Mouse (Mus musculus) intestine, embryonic 14.5 days (tissue): ENCODE measurements around the gene Olfr876. TPM values are rescaled to one million over a fixed set of nuclear protein-coding genes. Genes with fewer than 3 reads are reported as not detected.

Experiments used
- ATAC-seq: fragments of 200-750 bp; cut with Nextera tagmentation; replicated peaks from 2 replicates; pipeline ENCODE4 v1.8.0; 2017; ENCODE audit warnings: low read depth, moderate number of reproducible peaks, moderate TSS enrichment, moderate library complexity; ENCODE audit not compliant: low FRiP score, low TSS enrichment
- DNase-seq: peaks from one replicate; pipeline ENCODE4 v3.0.0-alpha.2; 2018; ENCODE audit warnings: low spot score
- H3K27ac ChIP-seq: fragments of 300-500 bp; sonication (generic); 2 replicates; pipeline ENCODE4 v1.5.1; 2014; ENCODE audit warnings: low read depth, mild to moderate bottlenecking, control low read depth
- H3K27me3 ChIP-seq: fragments of 300-500 bp; sonication (generic); replicated peaks from 2 replicates; pipeline ENCODE4 v1.6.1; 2014; ENCODE audit warnings: low read length, control low read depth; ENCODE audit not compliant: control insufficient read depth, insufficient read depth
- H3K36me3 ChIP-seq: fragments of 300-500 bp; sonication (generic); 2 replicates; pipeline ENCODE4 v1.6.1; 2014; ENCODE audit warnings: low read length, control low read depth; ENCODE audit not compliant: control insufficient read depth, insufficient read depth
- H3K4me1 ChIP-seq: fragments of 300-500 bp; sonication (generic); replicated peaks from 2 replicates; pipeline ENCODE4 v1.6.1; 2014; ENCODE audit warnings: low read length, control low read depth, mixed read lengths; ENCODE audit not compliant: control insufficient read depth, insufficient read depth
- H3K4me2 ChIP-seq: fragments of 300-500 bp; sonication (generic); 2 replicates; pipeline ENCODE4 v1.6.1; 2014; ENCODE audit warnings: low read length
- H3K4me3 ChIP-seq: fragments of 300-500 bp; sonication (generic); 2 replicates; pipeline ENCODE4 v1.5.1; 2014; ENCODE audit warnings: low read depth, low read length, control low read depth, mixed read lengths
- H3K9ac ChIP-seq: fragments of 300-500 bp; sonication (generic); 2 replicates; pipeline ENCODE4 v1.6.1; 2014; ENCODE audit warnings: mild to moderate bottlenecking, low read length
- H3K9me3 ChIP-seq: fragments of 300-500 bp; sonication (generic); 2 replicates; pipeline ENCODE4 v1.6.1; 2016; ENCODE audit warnings: low read length, control low read depth; ENCODE audit not compliant: control insufficient read depth
- WGBS: fragments of 180-500 bp; shearing (Covaris S2); extraction: QIAGEN DNeasy Blood & Tissue Kit; methylation state at CpG from one replicate; pipeline ENCODE4 v1.1.7; 2014; 5-methylcytosine and 5-hydroxymethylcytosine counted together
- polyA plus RNA-seq: library from polyadenylated mRNA; unstranded; fragments of >200 nt; fragmentation: Nextera tagmentation; extraction: Ambion mirVana; gene quantifications from 2 replicates; pipeline ENCODE4 v1.2.1, GENCODE M21; 2014

Gene Olfr876
- polyA plus RNA-seq, 1 experiment from 2014 or later, result not detected

DNA sequence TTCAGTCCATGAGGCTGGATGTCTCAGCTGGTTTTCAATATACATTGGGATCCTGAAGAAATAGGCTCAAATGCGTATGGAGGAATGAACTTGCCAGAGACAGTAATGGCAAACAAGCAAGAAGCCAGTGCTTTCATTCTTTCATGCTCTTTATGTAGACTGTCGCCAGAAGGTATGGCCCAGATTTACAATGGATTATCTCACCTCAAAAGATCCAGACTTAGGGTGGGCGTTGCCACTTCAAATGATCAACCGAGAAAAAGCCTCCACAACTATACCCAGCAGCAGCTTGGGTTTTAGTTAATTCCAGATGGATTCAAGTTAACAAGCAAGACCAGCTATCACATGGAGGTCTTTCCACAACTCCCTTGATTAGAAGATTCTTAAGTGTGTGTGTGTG, 776 bp upstream of the Olfr876 start:
- Histone ChIP-seq H3K4me3 (no peak overlapping the region), H3K9ac (no peak overlapping the region), H3K36me3 (no peaks in the 10 kb centered on the region), H3K4me1 (no peaks in the 10 kb centered on the region), H3K27me3 (no peaks in the 10 kb centered on the region), H3K27ac (no peak overlapping the region), H3K4me2 (no peak overlapping the region), H3K9me3 (no peaks in the 10 kb centered on the region)
- WGBS, result 82% methylated on average over 4 of the region's 4 CpGs
- ATAC-seq (no peak), DNase-seq (no peak)

DNA sequence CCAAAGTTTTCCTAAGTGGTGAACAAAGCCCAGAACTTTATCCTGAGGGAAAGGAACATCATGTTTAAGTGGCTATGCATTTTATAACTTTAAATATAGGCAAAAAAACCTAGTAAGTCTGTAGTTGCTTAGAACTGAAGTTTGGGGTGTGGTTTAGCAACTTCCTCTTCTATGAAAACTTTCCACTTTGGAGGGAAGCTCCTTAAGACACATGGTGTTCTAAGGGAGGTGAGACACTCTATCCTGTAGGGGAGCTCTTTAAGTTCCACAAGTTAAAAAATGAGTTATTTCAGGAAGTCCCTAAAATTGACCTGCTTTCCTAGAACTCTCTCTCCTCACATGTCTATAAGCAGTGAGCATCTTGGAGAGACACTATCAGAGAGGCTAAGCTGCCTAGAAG, 4.4 kb downstream of the Olfr876 start:
- no peaks in the 10 kb centered on the region for H3K36me3 ChIP-seq
- H3K27me3 ChIP-seq, result no peaks in the 10 kb centered on the region
- H3K27ac ChIP-seq, result no peak overlapping the region
- no peak overlapping the region for H3K4me3 ChIP-seq
- ATAC-seq (no peak), DNase-seq (no peak)
- H3K9ac ChIP-seq, result no peak overlapping the region
- no peaks in the 10 kb centered on the region for H3K4me1 ChIP-seq
- H3K9me3 ChIP-seq, result no peaks in the 10 kb centered on the region
- H3K4me2 ChIP-seq, result no peak overlapping the region

- Histone ChIP-seq H3K4me3 (no peak overlapping the region), H3K36me3 (no peaks in the 10 kb centered on the region), H3K4me1 (no peaks in the 10 kb centered on the region), H3K4me2 (no peak overlapping the region), H3K9ac (no peak overlapping the region), H3K27me3 (no peaks in the 10 kb centered on the region), H3K9me3 (no peaks in the 10 kb centered on the region), H3K27ac (no peak overlapping the region)
- WGBS, result 89% methylated on average over 3 of the region's 3 CpGs
- ATAC-seq (no peak), DNase-seq (no peak)
Measured at GRCm38 (mm10) chr9:37808456-37808855, 5.6 kb downstream of the Olfr876 start.

DNA sequence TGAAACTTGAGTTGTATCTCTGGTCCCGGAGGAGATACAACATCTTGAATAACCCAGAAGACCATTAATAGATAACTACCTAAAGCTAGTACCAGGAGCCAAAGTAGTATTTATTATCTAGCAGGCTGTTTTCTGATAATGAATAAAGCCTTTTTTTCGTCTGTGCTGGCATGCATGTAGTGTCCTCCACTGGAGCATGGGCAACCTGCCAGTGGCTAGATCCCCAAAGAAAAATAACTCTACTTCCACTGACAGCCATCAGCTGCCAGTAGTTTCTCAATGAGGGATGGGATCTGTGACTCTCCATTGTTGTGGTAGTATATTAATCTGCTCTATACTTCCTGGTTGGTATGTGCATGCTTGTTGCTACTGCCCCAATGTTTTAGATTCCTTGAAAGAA, 6.1 kb downstream of the Olfr876 start:
- no peaks in the 10 kb centered on the region for H3K9me3 ChIP-seq
- H3K4me3 ChIP-seq, result no peak overlapping the region
- H3K27ac ChIP-seq, result no peak overlapping the region
- no peaks in the 10 kb centered on the region for H3K36me3 ChIP-seq
- no peaks in the 10 kb centered on the region for H3K27me3 ChIP-seq
- DNase-seq (no peak), ATAC-seq (no peak)
- H3K9ac ChIP-seq, result no peak overlapping the region
- no peaks in the 10 kb centered on the region for H3K4me1 ChIP-seq
- H3K4me2 ChIP-seq, result no peak overlapping the region
- 70% methylated on average over 2 of the region's 2 CpGs for WGBS

- ATAC-seq, result no peak
- H3K4me2 ChIP-seq, result no peak overlapping the region
- no peak overlapping the region for H3K9ac ChIP-seq
- no peak overlapping the region for H3K4me3 ChIP-seq
- no peaks in the 10 kb centered on the region for H3K4me1 ChIP-seq
- H3K36me3 ChIP-seq, result no peaks in the 10 kb centered on the region
- no peak overlapping the region for H3K27ac ChIP-seq
- H3K27me3 ChIP-seq, result no peaks in the 10 kb centered on the region
- no peaks in the 10 kb centered on the region for H3K9me3 ChIP-seq
- no peak for DNase-seq
- WGBS, result 79% methylated on average over 3 of the region's 3 CpGs
Measured at GRCm38 (mm10) chr9:37814696-37815095, 11.9 kb downstream of the Olfr876 start.

GRCm38 (mm10) chr9:37829881-37830280, 27.1 kb downstream of the Olfr876 start:
- Histone ChIP-seq H3K4me1 (no peaks in the 10 kb centered on the region), H3K27ac (no peak overlapping the region), H3K4me2 (no peak overlapping the region), H3K9me3 (no peaks in the 10 kb centered on the region), H3K4me3 (no peak overlapping the region), H3K9ac (no peak overlapping the region), H3K36me3 (no peaks in the 10 kb centered on the region), H3K27me3 (no peaks in the 10 kb centered on the region)
- DNase-seq, result no peak
- ATAC-seq, result no peak

- Histone ChIP-seq H3K4me3 (no peak overlapping the region), H3K36me3 (no peaks in the 10 kb centered on the region), H3K27ac (no peak overlapping the region), H3K9ac (no peak overlapping the region), H3K4me2 (no peak overlapping the region), H3K4me1 (no peaks in the 10 kb centered on the region), H3K9me3 (no peaks in the 10 kb centered on the region), H3K27me3 (no peaks in the 10 kb centered on the region)
- WGBS, result 70% methylated on average over 1 of the region's 1 CpGs
- no peak for ATAC-seq
- no peak for DNase-seq
Measured at GRCm38 (mm10) chr9:37833341-37833740, 30.5 kb downstream of the Olfr876 start.

DNA sequence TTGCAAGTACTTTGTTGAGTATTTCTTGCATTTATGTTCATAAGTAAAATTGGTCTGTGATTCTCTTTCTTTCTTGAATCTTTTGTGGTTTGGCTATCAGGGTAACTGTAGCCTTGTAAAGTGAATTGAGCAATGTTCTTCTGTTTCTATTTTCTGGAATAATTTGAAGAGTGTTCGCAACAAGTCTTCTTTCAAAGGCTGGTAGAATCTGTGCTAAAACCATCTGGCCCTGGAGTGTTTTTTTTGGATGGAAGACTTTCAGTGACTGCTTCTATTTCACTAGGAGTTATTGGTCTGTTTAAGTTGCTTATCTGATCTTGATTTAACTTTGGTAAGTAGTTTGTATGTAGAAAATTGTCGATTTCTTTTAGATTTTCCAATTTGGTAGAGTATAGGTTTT, 46.4 kb downstream of the Olfr876 start:
- H3K4me1 ChIP-seq, result no peaks in the 10 kb centered on the region
- no peaks in the 10 kb centered on the region for H3K9me3 ChIP-seq
- H3K36me3 ChIP-seq, result no peaks in the 10 kb centered on the region
- H3K9ac ChIP-seq, result no peak overlapping the region
- no peak overlapping the region for H3K4me3 ChIP-seq
- no peak for DNase-seq
- H3K27ac ChIP-seq, result no peak overlapping the region
- WGBS, result 85% methylated on average over 2 of the region's 2 CpGs
- H3K27me3 ChIP-seq, result no peaks in the 10 kb centered on the region
- ATAC-seq, result no peak
- H3K4me2 ChIP-seq, result no peak overlapping the region

GRCm38 (mm10) chr9:37853969-37854368, 51.1 kb downstream of the Olfr876 start, which contains the start of gene Olfr877:
Gene Olfr877, plus strand, starts transcription at chr9:37854269.
- no peaks in the 10 kb centered on the region for H3K27me3 ChIP-seq
- H3K4me1 ChIP-seq, result no peaks in the 10 kb centered on the region
- H3K4me2 ChIP-seq, result no peak within 1 kb of the TSS
- H3K9ac ChIP-seq, result no peak within 1 kb of the TSS
- no peaks in the 10 kb centered on the region for H3K9me3 ChIP-seq
- no peak within 1 kb of the TSS for H3K4me3 ChIP-seq
- no peak for ATAC-seq
- DNase-seq, result no peak
- no peak within 1 kb of the TSS for H3K27ac ChIP-seq
- H3K36me3 ChIP-seq, result no peaks in the 10 kb centered on the region
- 85% methylated on average over 4 of the region's 4 CpGs for WGBS
